Mouse (Mus musculus): ENCODE results near the gene Nxn. TPM values are rescaled to one million over a fixed set of nuclear protein-coding genes. Genes with fewer than 3 reads are reported as not detected.
A peak's percentile ranks its signal among the peaks of the same experiment; 100 is the strongest.

The Nxn gene
- polyA plus RNA-seq (2012; ENCODE audit: insufficient read depth, insufficient read length, missing spikeins) = 0.35 TPM in 1 of 2 replicates, not detected in the other

DNA sequence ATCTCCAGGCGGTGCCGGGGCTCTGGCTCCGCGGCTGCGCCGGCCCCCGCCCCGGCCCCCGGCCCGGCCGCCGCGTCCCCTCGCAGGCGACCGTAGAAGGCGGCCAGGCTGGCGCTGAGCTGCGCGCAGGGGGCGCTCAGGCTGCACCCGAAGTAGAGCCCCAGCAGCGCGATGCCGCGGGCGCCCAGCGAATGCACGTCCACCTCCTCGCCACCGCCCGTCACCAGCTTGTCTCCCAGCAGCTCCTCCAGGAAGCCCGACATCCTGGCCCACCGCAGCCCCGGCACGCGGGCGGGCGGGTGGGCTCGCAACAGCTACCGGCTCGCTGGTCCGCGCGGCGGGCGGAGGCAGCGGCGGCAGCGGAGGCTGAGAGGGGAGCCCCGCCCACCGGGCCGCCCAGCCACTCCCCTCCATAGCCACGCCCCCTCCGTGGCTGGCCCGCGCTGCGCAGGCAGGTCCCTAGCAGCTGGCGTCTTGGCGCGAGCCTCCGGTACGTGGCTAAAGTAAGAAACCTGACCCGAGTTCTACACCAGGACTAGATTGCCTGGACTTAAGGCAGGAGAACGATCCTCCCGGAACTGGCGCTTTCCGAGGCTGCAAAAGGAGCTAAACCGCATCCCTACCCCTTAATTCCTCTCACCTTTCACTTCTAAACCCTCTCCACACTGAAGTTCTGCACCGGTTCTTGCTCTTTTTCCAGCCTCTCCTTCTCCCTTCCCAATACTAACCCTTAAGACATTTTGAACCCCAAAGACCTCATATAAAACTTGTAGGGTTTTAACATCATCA lies at the start of gene Nxn:
Nxn (minus strand) TSS at position 343 of the 789 bp plus-strand sequence.
- H3K27ac ChIP-seq (ENCODE audit: insufficient read depth, low read depth, low read length) = no peak within 1 kb of the TSS

GRCm38 (mm10) chr11:76446251-76446650 lies 47.3 kb upstream of the Nxn start:
- Histone ChIP-seq H3K4me1 (ENCODE audit: control insufficient read depth, insufficient read depth, low read length) (no peaks in the 10 kb centered on the region), H3K4me3 (ENCODE audit: insufficient read depth, low read length) (no peak overlapping the region), H3K27ac (ENCODE audit: insufficient read depth, low read depth, low read length) (no peak overlapping the region)
- TF ChIP-seq POLR2A (IDR thresholded peaks at IDR 0.05; ENCODE audit: borderline replicate concordance, low read depth, low read length) = no peak
- TF ChIP-seq CTCF (IDR thresholded peaks at IDR 0.05; ENCODE audit: low read depth, low read length) = no peak

More for the DNA sequence above, at the start of gene Nxn:
- Histone ChIP-seq H3K4me1 (ENCODE audit: control insufficient read depth, insufficient read depth, low read length) (peaks cover 8% of the 10 kb centered on the region), H3K4me3 (ENCODE audit: insufficient read depth, low read length) (peak within 1 kb of the TSS; percentile 67)
- TF ChIP-seq POLR2A (IDR thresholded peaks at IDR 0.05; ENCODE audit: borderline replicate concordance, low read depth, low read length) (no peak), CTCF (IDR thresholded peaks at IDR 0.05; ENCODE audit: low read depth, low read length) (no peak)

DNA sequence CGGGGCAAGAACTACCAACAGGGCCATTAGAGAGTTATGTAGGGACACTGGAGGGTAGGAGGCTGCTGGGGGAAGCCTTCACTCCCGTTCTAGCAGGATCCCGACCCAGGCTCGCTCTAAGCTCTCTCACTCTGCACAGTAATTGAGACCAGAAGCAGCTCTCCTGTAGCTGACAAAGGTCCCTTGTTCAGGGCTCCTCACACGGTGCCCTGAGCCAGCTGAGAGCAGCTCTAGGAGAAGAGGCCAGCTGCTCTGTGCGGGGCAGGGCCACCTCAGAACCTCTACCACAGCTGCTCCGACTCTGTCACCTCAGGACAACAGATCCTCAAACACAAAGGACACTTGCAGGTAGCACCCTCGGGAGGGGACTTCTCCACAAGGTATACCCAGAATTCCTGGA lies 46.5 kb upstream of the Nxn start:
- peaks cover 6% of the 10 kb centered on the region for H3K4me1 ChIP-seq (ENCODE audit: control insufficient read depth, insufficient read depth, low read length)
- H3K27ac ChIP-seq (ENCODE audit: insufficient read depth, low read depth, low read length) = no peak overlapping the region
- no peak overlapping the region for H3K4me3 ChIP-seq (ENCODE audit: insufficient read depth, low read length)
- no peak for TF ChIP-seq CTCF (IDR thresholded peaks at IDR 0.05; ENCODE audit: low read depth, low read length)
- no peak for TF ChIP-seq POLR2A (IDR thresholded peaks at IDR 0.05; ENCODE audit: borderline replicate concordance, low read depth, low read length)

DNA sequence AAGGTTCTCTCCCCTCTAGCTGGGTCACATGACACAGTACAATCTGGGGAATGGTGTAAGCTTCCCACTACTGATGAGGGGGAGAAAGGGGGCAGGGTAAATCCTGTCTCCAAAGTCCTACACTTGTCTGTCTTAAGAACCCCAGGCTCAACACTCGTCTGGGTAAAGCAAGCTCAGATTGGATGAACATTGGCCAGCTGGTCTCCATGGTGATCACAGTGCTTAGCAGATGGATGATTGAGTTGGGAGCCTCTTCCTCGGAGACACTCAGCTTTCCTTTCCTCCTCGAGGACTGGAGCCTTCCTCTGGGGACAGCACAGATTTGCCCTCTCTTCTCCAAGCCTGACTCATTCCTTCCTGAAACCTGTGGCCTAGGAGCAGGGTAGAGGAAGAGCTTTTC lies 40.7 kb upstream of the Nxn start:
- peaks cover 20% of the 10 kb centered on the region for H3K4me1 ChIP-seq (ENCODE audit: control insufficient read depth, insufficient read depth, low read length)
- H3K4me3 ChIP-seq (ENCODE audit: insufficient read depth, low read length) = no peak overlapping the region
- H3K27ac ChIP-seq (ENCODE audit: insufficient read depth, low read depth, low read length) = peak overlapping the region; percentile 18
- TF ChIP-seq CTCF (IDR thresholded peaks at IDR 0.05; ENCODE audit: low read depth, low read length) (no peak), POLR2A (IDR thresholded peaks at IDR 0.05; ENCODE audit: borderline replicate concordance, low read depth, low read length) (no peak)

GRCm38 (mm10) chr11:76436864-76437437 lies 38.0 kb upstream of the Nxn start:
- Histone ChIP-seq H3K4me3 (ENCODE audit: insufficient read depth, low read length) (no peak overlapping the region), H3K4me1 (ENCODE audit: control insufficient read depth, insufficient read depth, low read length) (peaks cover 20% of the 10 kb centered on the region), H3K27ac (ENCODE audit: insufficient read depth, low read depth, low read length) (no peak overlapping the region)
- TF ChIP-seq POLR2A (IDR thresholded peaks at IDR 0.05; ENCODE audit: borderline replicate concordance, low read depth, low read length) (no peak), CTCF (IDR thresholded peaks at IDR 0.05; ENCODE audit: low read depth, low read length) (no peak)

DNA sequence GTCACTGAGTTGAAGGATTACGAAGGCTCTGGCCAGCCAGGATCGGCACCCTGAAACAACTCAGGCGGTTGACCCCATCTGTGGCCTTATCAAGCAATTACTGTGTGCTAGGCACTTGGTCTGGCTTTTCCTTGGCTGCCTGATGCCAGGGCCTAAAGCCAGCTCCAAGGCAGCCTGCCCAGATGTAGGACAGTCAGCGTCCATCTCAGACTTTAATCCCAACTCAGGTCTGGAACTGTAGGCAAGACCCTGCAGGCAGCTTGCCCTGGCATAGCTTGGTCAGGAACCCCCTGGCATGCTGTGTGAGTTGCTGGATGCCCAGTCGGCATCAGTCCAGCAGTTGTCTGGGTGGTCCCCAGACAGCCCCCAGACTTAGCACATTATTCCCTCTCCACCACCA lies 37.1 kb upstream of the Nxn start:
- peaks cover 18% of the 10 kb centered on the region for H3K4me1 ChIP-seq (ENCODE audit: control insufficient read depth, insufficient read depth, low read length)
- no peak overlapping the region for H3K27ac ChIP-seq (ENCODE audit: insufficient read depth, low read depth, low read length)
- H3K4me3 ChIP-seq (ENCODE audit: insufficient read depth, low read length) = no peak overlapping the region
- TF ChIP-seq POLR2A (IDR thresholded peaks at IDR 0.05; ENCODE audit: borderline replicate concordance, low read depth, low read length) (no peak), CTCF (IDR thresholded peaks at IDR 0.05; ENCODE audit: low read depth, low read length) (no peak)

DNA sequence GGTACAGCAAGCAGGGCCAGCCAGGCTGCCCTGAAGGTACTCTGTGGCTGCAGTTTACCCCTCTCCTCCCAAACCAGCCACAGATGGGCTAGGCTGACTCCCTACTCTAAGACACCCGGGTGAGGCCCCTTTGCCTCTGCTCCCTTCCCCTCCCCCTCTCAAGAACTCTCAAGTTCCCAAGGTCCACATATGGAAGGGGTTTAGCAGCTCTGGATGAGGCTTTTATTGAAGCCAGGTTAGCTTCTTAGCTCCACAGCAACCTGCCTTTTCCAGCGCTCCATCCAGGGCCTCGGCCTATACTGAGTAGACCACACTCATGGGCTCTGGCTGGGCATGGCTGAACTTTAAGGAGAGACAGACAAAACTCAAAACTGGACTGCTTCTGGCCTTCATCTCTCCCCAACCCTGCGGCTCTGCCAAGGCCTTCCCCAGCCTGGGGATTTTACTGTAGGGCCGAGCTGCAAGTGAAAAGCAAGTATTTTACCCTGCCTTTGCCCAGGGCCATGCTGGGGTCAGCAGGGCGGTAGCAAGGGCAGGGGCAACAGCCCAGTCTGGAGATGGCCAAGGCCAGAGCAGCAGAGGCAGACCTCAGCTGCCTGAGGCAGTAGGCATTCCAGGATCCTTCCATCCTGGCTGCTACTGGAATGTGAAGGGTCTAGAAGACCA lies 31.2 kb upstream of the Nxn start:
- Histone ChIP-seq H3K4me1 (ENCODE audit: control insufficient read depth, insufficient read depth, low read length) (no peaks in the 10 kb centered on the region), H3K27ac (ENCODE audit: insufficient read depth, low read depth, low read length) (no peak overlapping the region), H3K4me3 (ENCODE audit: insufficient read depth, low read length) (no peak overlapping the region)
- TF ChIP-seq POLR2A (IDR thresholded peaks at IDR 0.05; ENCODE audit: borderline replicate concordance, low read depth, low read length) = no peak
- no peak for TF ChIP-seq CTCF (IDR thresholded peaks at IDR 0.05; ENCODE audit: low read depth, low read length)

GRCm38 (mm10) chr11:76429556-76429955 lies 30.6 kb upstream of the Nxn start:
- no peak for TF ChIP-seq CTCF (IDR thresholded peaks at IDR 0.05; ENCODE audit: low read depth, low read length)
- no peak for TF ChIP-seq POLR2A (IDR thresholded peaks at IDR 0.05; ENCODE audit: borderline replicate concordance, low read depth, low read length)
- no peaks in the 10 kb centered on the region for H3K4me1 ChIP-seq (ENCODE audit: control insufficient read depth, insufficient read depth, low read length)
- no peak overlapping the region for H3K27ac ChIP-seq (ENCODE audit: insufficient read depth, low read depth, low read length)

GRCm38 (mm10) chr11:76429046-76429445 lies 30.1 kb upstream of the Nxn start:
- 0 out of 2 replicates have a peak, but pooled peaks have one; percentile 11 for TF ChIP-seq CTCF (IDR thresholded peaks at IDR 0.05; ENCODE audit: low read depth, low read length)
- no peak for TF ChIP-seq POLR2A (IDR thresholded peaks at IDR 0.05; ENCODE audit: borderline replicate concordance, low read depth, low read length)
- no peak overlapping the region for H3K4me3 ChIP-seq (ENCODE audit: insufficient read depth, low read length)
- no peaks in the 10 kb centered on the region for H3K4me1 ChIP-seq (ENCODE audit: control insufficient read depth, insufficient read depth, low read length)
- H3K27ac ChIP-seq (ENCODE audit: insufficient read depth, low read depth, low read length) = no peak overlapping the region

More at GRCm38 (mm10) chr11:76429556-76429955, 30.6 kb upstream of the Nxn start:
- no peak overlapping the region for H3K4me3 ChIP-seq (ENCODE audit: insufficient read depth, low read length)
